Mouse (Mus musculus): ENCODE results near the gene Slc16a6. TPM values are rescaled to one million over a fixed set of nuclear protein-coding genes. Genes with fewer than 3 reads are reported as not detected.

Slc16a6 gene
- polyA plus RNA-seq, 1 experiment from 2014 or later = 6.3 TPM

- Histone ChIP-seq H3K27ac (no peak overlapping the region), H3K27me3 (no peaks in the 10 kb centered on the region), H3K4me1 (replicated peaks) (0 out of 2 replicates have a peak, but pooled peaks cover 2% of the 10 kb centered on the region), H3K4me2 (no peak overlapping the region), H3K9ac (no peak overlapping the region), H3K9me3 (no peaks in the 10 kb centered on the region), H3K4me3 (no peak overlapping the region), H3K36me3 (no peaks in the 10 kb centered on the region)
- 55% methylated on average over 16 of the region's 16 CpGs for WGBS
- ATAC-seq (ENCODE audit: low FRiP score) = no peak
These were observed 53.3 kb downstream of the Slc16a6 start for GRCm38 (mm10) chr11:109419961-109420566.

GRCm38 (mm10) chr11:109419461-109419860 lies 53.9 kb downstream of the Slc16a6 start:
- Histone ChIP-seq H3K27ac (no peak overlapping the region), H3K36me3 (no peaks in the 10 kb centered on the region), H3K4me1 (replicated peaks) (no peaks in the 10 kb centered on the region), H3K27me3 (no peaks in the 10 kb centered on the region), H3K9ac (no peak overlapping the region), H3K9me3 (no peaks in the 10 kb centered on the region), H3K4me2 (no peak overlapping the region), H3K4me3 (no peak overlapping the region)
- ATAC-seq (ENCODE audit: low FRiP score) = no peak
- WGBS = 58% methylated on average over 4 of the region's 4 CpGs

GRCm38 (mm10) chr11:109417472-109418040 lies 55.8 kb downstream of the Slc16a6 start:
- Histone ChIP-seq H3K27ac (no peak overlapping the region), H3K9me3 (no peaks in the 10 kb centered on the region), H3K4me3 (no peak overlapping the region), H3K9ac (no peak overlapping the region), H3K4me1 (replicated peaks) (no peaks in the 10 kb centered on the region), H3K4me2 (no peak overlapping the region), H3K36me3 (no peaks in the 10 kb centered on the region), H3K27me3 (no peaks in the 10 kb centered on the region)
- no peak for ATAC-seq (ENCODE audit: low FRiP score)
- WGBS = 91% methylated on average over 9 of the region's 9 CpGs

- no peak overlapping the region for H3K9ac ChIP-seq
- no peaks in the 10 kb centered on the region for H3K4me1 ChIP-seq (replicated peaks)
- H3K9me3 ChIP-seq = no peaks in the 10 kb centered on the region
- no peak overlapping the region for H3K4me3 ChIP-seq
- H3K27ac ChIP-seq = no peak overlapping the region
- H3K4me2 ChIP-seq = no peak overlapping the region
- H3K27me3 ChIP-seq = no peaks in the 10 kb centered on the region
- H3K36me3 ChIP-seq = no peaks in the 10 kb centered on the region
- WGBS = 89% methylated on average over 8 of the region's 8 CpGs
- no peak for ATAC-seq (ENCODE audit: low FRiP score)
These were observed 56.5 kb downstream of the Slc16a6 start for GRCm38 (mm10) chr11:109416709-109417420.

- no peaks in the 10 kb centered on the region for H3K27me3 ChIP-seq
- ATAC-seq (ENCODE audit: low FRiP score) = no peak
- no peaks in the 10 kb centered on the region for H3K36me3 ChIP-seq
- 91% methylated on average over 5 of the region's 5 CpGs for WGBS
- H3K4me1 ChIP-seq (replicated peaks) = no peaks in the 10 kb centered on the region
- no peak overlapping the region for H3K4me2 ChIP-seq
- H3K9me3 ChIP-seq = no peaks in the 10 kb centered on the region
- no peak overlapping the region for H3K27ac ChIP-seq
- no peak overlapping the region for H3K4me3 ChIP-seq
- no peak overlapping the region for H3K9ac ChIP-seq
These were observed 58.6 kb downstream of the Slc16a6 start for GRCm38 (mm10) chr11:109414802-109415201.

- Histone ChIP-seq H3K4me1 (replicated peaks) (no peaks in the 10 kb centered on the region), H3K9ac (no peak within 1 kb of the TSS), H3K27me3 (no peaks in the 10 kb centered on the region), H3K27ac (no peak within 1 kb of the TSS), H3K4me2 (no peak within 1 kb of the TSS), H3K36me3 (no peaks in the 10 kb centered on the region), H3K4me3 (no peak within 1 kb of the TSS), H3K9me3 (no peaks in the 10 kb centered on the region)
- ATAC-seq (ENCODE audit: low FRiP score) = no peak
- WGBS = 86% methylated on average over 6 of the region's 6 CpGs
These were observed 59.8 kb downstream of the Slc16a6 start, which contains the start of gene 9930022D16Rik for GRCm38 (mm10) chr11:109413617-109414016. 9930022D16Rik (plus strand) TSS chr11:109413917.

GRCm38 (mm10) chr11:109410197-109410980 lies 63.0 kb downstream of the Slc16a6 start:
- no peaks in the 10 kb centered on the region for H3K4me1 ChIP-seq (replicated peaks)
- no peak overlapping the region for H3K4me3 ChIP-seq
- no peaks in the 10 kb centered on the region for H3K36me3 ChIP-seq
- no peaks in the 10 kb centered on the region for H3K27me3 ChIP-seq
- ATAC-seq (ENCODE audit: low FRiP score) = no peak
- no peaks in the 10 kb centered on the region for H3K9me3 ChIP-seq
- no peak overlapping the region for H3K4me2 ChIP-seq
- 92% methylated on average over 15 of the region's 15 CpGs for WGBS
- no peak overlapping the region for H3K9ac ChIP-seq
- H3K27ac ChIP-seq = no peak overlapping the region

GRCm38 (mm10) chr11:109406431-109406830 lies 67.0 kb downstream of the Slc16a6 start:
- no peak overlapping the region for H3K9ac ChIP-seq
- 91% methylated on average over 5 of the region's 5 CpGs for WGBS
- no peak for ATAC-seq (ENCODE audit: low FRiP score)
- H3K4me1 ChIP-seq (replicated peaks) = no peaks in the 10 kb centered on the region
- H3K27ac ChIP-seq = no peak overlapping the region
- no peaks in the 10 kb centered on the region for H3K27me3 ChIP-seq
- no peaks in the 10 kb centered on the region for H3K36me3 ChIP-seq
- H3K4me2 ChIP-seq = no peak overlapping the region
- no peak overlapping the region for H3K4me3 ChIP-seq
- H3K9me3 ChIP-seq = no peaks in the 10 kb centered on the region

Small RNAs within 50 kb of the gene (microRNA-seq; reads per million reads assigned to microRNA genes)
- not detected for gene Gm25540

Other genes with a start within 250 kb of the Slc16a6 start
- gene Rgs9, start 175.5 kb downstream of the Slc16a6 start, polyA plus RNA-seq (2015; fragmentation: Nextera tagmentation; extraction: Ambion mirVana) = 6.2 and 7.6 TPM in 2 replicates
- 15.1 and 16.6 TPM in 2 replicates for gene Gna13, start 110.8 kb downstream of the Slc16a6 start, polyA plus RNA-seq (2015; fragmentation: Nextera tagmentation; extraction: Ambion mirVana)
- not detected in 2 replicates for gene 9930022D16Rik, start 59.7 kb downstream of the Slc16a6 start, polyA plus RNA-seq (2015; fragmentation: Nextera tagmentation; extraction: Ambion mirVana)
- gene Amz2, start 47.7 kb downstream of the Slc16a6 start, polyA plus RNA-seq (2015; fragmentation: Nextera tagmentation; extraction: Ambion mirVana) = 54.8 and 57.0 TPM in 2 replicates
- 5.0 and 8.9 TPM in 2 replicates for gene Arsg, start 224 bp downstream of the Slc16a6 start, polyA plus RNA-seq (2015; fragmentation: Nextera tagmentation; extraction: Ambion mirVana)
- gene Wipi1, start 138.4 kb upstream of the Slc16a6 start, polyA plus RNA-seq (2015; fragmentation: Nextera tagmentation; extraction: Ambion mirVana) = 17.8 and 18.2 TPM in 2 replicates
- 473 and 491 TPM in 2 replicates for gene Prkar1a, start 175.8 kb upstream of the Slc16a6 start, polyA plus RNA-seq (2015; fragmentation: Nextera tagmentation; extraction: Ambion mirVana)
- gene Fam20a, start 248.7 kb upstream of the Slc16a6 start, polyA plus RNA-seq (2015; fragmentation: Nextera tagmentation; extraction: Ambion mirVana) = 2.4 and 4.0 TPM in 2 replicates

All from hindbrain, embryonic 13.5 days (tissue).